Mouse (Mus musculus) cerebellum, postnatal 14 days (tissue): ENCODE measurements at regions not wholly inside any gene's neighbourhood (a gene's known extent, or its start where the extent isn't known, plus 50 kb on each side); places are given as distances from the start of the nearest gene placed in this dataset.
"Not testable (repeated sequence)": the region's sequence is repeated elsewhere in the genome, so short reads cannot be mapped to it uniquely, and the experiment has no call there.

Source experiments
- DNase-seq, 2 experiments: peaks; one replicate each; pipeline ENCODE4 v3.0.0; 2021; ENCODE audit warnings: mixed read lengths in 2 of 2

DNA sequence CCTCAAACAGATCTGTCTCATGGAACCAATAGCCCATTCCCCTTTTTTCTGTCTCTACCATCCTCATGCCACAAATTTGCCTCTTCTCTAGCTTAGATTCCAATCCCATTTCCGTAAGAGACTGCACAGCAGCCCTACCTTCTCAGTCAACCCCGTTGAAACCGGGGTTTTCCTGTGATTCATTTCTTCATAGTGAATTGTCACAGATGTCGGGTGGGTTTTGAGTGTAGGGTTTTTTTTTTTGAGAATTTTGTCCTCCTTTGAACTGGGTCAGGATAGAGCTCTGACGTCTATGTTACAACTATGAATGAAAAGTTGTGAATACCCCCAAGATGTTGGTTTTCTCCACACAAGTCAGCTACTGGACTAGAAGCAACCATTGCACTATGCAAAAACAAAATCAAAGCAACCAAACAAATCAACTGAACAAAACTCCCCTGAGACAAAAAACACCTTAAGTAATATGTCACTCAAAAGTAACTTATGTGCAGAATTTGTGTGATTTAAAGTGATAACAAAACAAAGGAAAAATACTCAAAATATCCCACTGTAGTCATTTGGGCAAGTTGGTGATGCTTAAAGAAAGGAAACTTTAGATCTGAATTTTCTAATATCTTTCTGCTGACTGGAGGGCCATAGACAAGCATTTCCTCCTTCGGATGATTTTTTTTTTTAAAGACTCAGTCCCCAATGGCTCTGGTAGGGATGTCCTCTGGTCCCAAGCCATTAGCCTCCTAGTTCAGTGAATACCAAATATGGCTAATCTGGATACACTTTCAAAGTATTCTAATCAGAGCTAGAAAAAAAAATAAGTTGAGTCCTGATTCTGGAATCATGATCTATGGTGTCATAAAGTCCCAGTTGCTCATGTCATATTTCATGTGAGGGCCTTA lies 120.7 kb upstream of the Tet2 start:
- no peak for DNase-seq

DNA sequence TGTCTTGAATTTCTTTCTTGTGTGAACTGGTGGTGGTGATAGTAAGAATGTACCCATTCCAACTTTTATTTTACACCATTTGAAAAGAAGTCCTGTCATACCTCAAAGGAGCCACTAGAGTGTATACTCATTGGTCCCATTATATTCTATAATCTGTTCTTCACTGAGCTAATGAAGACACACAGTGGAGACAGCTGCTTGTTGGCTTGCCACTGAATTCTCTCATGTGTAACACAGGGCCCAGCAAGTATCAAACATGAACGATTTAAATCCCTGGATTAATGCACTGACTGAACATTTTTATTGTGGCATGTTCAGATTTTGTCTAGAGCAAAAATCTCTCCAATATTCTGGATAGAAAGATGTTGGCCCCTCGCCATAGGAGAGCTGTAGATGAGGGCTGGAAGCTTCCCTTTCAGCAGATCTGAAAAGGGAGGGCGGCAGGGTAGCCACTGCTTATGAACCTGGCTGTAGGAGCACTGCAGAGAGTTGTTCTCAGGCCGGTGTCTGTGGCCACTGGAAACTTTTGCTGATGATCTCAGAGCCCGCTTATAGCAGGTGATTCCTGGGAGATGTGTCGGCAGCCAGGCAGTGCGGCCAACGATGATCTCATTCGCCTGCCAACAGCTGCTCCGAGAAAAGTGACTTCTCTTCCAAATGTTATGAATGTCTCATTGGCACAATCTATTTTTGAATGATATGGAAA lies 128.0 kb upstream of the Tet2 start:
- DNase-seq = peak; percentile 37 to 52

DNA sequence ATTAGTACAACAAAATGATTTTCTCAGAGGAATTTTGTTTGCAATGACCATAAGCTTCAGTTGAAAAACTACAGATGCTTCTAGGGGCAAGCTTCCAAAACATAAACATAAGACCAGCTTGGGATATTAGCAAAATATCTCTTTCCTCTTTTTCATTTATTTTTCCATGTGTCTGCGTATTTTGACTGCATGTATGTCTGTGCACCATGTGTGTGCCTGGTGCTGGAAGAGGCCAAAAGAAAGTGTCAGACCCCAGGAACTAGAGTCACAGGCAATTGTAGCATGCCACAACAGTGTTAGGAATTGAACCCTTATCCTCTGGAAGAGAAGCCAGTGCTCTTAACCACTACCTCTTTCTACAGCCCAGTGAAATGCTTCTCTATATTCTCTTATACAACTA lies 133.0 kb upstream of the Tet2 start:
- no peak for DNase-seq

DNA sequence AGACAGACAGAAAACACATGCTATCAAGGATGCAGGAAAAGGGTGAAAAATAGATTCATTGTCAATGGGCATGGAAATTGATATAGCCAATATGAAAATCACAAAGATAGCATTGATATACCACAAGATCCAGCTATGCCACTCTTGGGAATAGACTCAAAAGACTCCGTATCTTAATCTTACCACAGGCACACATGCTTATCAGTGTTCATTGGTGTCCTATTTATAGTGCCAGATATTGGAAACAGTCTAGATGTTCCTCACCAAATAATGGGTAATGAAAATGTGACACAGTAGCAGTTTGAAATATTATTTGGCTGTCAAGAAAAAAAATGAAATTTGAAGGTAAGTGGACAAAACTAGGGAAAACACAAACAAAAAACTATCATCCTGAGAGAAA lies 135.0 kb upstream of the Tet2 start:
- DNase-seq = no peak

DNA sequence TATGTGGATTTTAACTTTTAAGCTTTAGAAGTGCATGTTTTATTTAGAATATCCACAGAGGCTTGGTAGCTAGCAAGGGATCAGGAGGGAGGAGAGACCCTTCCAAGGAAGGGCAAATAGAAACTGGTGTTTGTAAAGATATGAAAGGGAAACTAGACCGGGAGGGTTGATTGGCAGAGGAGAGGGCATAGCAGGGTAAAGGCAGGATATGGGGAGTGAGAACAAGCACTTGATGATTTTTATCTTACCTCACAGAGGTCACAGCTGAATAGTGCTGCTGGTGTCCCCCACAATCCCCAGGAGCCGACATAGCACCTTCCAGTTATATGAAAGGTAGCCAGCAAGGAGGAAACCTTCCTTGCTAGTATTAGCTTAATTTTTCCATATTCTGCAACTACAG lies 135.4 kb upstream of the Tet2 start:
- no peak for DNase-seq

DNA sequence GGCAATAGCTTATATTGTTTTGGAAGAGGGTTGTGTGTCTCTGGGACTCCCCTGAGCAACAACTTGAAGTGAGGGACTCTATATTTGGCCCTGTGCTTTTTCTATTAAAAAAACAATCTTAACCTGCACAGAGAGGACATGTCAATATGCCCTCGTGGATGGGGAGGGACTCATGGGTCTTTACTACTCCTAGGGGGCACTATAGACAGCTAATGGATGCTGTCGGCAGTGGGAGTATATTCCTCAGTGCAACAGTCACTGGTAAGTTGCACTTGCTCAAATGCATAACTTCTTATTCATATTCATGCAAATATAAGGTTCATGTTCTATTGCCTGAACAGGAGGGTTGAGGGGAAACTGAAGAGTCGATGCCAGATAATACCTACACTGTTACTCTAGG lies 135.9 kb upstream of the Tet2 start:
- DNase-seq = no peak

DNA sequence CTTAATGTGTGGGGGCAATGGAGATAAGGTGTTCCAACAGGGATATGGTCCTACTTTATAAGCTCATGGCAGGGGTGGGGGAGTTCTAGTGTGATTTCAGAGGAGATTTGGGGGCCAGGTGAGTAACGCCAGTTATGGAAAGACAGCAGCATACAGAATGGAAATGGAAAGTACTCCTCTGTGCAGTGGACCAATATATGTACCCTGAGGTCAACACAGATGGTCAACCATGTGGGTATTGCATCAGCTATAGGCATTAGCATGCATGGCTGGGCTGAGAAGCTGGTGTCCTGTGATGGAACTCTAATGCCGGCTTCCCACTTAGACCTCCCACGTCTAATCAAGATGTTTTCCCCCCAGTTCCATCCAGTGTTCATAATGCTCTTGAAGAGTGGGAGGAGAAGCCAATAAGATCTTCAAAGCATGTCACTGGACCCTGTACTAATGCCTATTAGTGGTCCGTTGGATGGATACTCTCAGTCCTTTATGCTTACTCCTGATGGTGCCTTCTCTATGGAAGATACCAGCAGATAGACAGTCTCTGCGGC lies 139.3 kb upstream of the Tet2 start:
- no peak for DNase-seq

DNA sequence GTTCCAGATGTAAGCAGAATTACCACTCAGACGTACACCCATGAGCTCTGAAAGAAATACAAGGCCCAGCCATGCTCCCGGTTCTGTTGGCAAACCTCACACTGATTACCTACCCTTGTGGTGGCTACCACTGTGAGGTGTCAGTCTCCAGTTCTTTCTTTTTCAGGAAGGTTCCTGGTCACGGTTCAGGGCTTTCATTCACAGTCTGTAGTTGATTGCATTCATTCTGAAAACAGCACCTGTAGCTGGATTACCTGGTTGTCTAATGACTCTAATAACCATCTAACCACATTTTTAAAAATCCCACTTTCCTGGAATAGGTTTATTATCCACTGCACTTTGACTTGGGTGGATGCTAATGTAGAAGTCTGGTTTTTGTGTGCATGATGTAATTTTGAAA lies 139.8 kb upstream of the Tet2 start:
- DNase-seq = no peak

DNA sequence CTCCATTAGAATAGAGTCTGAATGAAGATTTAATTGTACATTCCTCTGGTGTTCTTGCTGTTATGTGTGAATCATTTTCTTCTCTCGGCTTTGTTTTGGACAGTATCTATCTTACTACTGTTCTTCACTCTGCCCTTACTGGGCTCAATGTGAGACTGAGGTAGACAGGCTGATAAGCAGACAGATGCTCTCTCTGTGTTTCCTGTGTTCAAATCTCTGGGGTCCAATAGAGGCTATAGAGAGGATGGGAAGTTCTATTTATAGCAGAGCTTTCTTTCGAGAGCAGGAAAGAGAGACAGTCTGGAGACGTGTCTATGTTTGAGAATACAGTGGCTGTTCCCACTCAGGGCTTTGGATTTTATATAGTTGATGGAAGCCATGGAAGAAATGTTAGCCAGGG lies 140.5 kb upstream of the Tet2 start:
- DNase-seq = no peak

DNA sequence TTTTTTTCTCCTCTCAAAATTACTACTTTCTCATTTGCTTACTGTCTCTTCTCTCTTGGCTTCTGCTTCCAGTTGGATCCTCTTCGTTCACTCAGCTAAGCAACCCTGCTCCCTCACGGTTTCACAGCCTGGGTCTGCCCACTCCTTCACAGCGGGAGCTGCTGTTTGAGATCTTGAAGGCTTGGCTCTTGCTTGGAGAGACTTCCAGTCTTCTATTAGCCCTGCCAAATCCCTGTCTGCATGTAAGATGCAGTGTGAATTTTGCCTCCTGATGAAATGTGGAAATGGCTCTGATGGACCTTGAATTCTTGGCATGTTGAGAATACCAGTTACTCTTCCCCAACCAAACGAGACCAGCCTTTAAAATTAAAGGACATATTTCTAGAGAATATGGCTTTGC lies 149.1 kb upstream of the Tet2 start:
- peak; percentile 57 to 79 for DNase-seq

DNA sequence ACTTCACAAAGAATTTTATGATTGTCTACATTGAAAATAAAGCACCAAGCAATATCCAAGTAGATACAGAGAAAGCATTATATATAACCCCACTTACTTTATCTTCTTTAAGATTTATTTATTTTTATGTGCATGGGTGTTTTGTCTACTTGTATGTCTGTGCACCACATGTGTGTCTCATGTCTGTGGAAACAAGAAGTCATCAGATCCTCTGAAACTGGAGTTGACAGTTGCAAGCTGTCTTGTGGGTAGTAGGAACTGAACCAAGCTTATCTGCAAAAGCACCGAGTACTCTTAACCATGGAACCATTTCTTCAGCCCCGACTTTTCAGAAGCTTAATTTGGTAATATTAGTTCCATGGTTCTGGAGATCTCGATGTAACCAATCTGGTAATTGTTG lies 151.2 kb upstream of the Tet2 start:
- DNase-seq = no peak

DNA sequence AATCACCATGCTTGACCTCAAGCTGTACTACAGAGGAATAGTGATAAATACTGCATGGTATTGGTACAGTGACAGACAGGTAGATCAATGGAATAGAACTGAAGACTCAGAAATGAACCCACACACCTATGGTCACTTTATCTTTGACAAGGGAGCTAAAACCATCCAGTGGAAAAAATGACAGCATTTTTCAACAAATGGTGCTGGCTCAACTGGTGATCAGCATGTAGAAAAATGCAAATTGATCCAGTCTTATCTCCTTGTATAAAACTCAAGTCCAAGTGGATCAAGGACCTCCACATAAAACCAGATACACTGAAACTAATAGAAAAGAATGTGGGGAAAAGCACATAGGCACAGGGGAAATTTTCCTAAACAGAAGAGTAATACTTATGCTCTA lies 159.9 kb upstream of the Tet2 start:
- not testable (repeated sequence) for DNase-seq

DNA sequence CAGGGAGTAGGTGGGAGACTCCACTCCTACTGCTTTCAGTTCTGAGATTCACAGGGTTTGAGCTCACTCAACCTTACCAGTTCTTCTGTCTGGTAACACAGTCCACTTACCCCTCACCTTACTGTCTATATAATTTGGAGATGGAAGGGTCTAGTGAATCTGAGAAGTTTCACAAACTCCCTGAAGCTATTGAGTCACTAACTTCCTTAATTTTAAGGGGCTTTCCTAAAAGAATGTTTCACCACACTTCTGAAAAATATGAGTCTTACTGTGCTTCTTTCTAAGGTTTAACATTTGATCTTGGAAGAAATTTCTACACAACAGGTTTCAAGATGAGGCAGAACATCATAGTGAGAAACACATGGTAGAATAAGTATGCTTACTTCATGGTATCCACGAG lies 166.6 kb upstream of the Tet2 start:
- DNase-seq = no peak

DNA sequence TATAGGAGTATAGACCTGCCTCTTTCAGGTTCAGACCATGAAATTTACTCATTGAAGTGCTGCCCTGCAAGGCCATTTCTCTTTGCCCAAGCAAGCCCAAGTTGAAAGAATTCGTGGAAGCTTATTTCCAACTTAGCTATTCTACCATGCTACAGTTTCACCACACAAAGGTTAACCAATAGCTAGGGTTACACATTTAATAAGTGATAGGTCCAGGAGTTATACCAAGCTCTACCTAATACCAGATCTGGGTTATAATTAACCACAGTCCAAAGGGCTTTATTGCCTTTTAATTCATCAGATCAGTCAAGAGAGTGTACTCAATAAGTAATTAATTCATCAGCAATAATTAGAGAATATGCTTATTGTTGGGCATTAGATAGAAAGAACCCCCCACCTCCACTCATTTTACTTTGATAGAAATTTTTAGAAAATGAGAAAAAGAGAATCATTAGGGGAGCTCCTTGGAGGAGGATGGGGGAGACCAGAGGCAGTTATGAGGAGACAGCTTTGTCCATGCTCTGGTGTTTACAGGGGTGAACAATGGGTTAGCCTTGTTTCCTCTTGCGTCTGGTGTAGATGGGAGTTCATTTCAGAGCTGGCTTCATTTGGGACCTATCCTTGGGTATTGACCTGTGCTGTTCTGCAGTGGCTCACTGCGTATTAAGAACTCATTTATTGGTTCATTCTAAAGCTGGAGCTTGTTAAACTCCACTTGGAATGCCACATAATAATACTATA lies 177.8 kb upstream of the Tet2 start:
- no peak for DNase-seq

DNA sequence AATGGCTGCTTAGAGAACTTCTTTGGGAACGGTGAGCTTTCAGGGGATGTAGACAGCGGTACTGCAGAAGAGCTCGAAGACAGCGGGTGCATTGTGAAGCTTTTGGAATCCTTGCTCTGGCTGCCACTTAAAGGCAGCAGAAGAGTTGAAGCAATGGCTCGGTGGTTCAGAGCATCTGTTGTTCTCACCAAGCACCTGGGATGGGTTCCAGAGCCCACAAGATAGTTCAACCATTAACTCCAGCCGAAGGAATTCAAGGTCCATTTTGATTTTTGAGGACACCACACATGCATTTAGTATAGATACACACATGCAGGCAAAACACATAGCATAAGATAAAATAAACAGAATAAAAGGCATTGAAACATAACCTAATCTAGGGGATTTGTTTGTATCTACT lies 181.9 kb upstream of the Tet2 start:
- peak; percentile 9 to 27 for DNase-seq

DNA sequence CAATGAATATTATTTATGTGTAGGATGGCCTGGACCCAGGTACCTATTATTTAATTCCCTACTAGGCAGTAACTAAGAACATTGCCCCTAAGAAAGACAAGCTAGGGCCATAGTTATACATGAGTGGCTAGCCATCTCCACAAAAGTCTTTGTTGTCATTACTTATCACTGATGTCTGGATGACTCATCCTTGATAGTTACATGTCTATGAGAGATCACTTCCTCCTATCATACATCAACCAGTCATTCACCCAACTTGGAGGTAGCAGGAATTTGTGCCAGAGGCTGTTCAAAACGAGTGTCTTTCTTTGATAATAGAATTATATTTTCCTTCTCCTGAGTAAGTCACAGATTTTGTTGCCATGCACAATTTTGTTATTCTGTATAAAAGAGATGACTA lies 190.7 kb upstream of the Tet2 start:
- no peak for DNase-seq

DNA sequence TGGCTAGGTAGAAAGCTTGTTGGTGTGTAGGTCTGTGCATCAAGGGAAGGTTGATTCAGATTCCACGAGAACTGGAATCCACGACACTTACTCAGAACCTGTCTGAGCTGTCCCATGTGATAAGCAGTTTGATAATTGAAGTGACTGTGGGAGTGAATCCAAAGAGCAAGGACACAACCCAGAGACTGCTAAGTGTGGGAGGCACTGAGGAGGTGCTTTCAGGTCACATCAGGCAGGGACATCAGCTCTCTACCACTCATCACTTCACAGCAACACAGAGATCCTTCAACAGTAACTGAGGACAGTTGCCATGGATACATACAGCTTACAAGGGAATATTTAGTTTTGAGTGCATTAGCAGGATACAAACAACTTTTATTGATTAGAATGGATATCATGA lies 194.0 kb upstream of the Tet2 start:
- no peak for DNase-seq

DNA sequence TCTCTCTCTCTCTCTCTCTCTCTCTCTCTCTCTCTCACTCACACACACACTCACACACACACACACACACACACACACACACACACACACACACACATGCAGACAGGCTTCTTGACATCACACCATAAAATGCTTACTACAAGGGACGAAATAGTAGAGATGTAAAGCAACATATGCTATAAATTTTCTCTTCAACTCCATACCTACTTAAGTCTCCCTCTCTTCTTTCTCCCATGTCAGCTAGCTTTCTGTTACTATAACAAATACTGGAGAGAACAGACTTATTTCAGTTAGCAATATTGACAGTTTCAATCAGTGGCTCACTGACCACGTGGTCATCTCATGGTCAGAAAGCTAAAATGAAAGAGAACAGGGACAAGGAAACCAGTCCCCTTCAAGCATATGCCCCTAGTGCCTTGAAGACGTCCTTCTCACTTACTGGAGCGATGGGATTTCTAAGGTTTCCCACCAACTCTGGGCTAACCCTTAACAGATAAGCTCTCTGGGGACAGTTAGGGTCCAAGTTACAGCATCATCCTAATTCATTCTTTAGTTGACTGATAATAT lies 199.7 kb upstream of the Tet2 start:
- no peak for DNase-seq

DNA sequence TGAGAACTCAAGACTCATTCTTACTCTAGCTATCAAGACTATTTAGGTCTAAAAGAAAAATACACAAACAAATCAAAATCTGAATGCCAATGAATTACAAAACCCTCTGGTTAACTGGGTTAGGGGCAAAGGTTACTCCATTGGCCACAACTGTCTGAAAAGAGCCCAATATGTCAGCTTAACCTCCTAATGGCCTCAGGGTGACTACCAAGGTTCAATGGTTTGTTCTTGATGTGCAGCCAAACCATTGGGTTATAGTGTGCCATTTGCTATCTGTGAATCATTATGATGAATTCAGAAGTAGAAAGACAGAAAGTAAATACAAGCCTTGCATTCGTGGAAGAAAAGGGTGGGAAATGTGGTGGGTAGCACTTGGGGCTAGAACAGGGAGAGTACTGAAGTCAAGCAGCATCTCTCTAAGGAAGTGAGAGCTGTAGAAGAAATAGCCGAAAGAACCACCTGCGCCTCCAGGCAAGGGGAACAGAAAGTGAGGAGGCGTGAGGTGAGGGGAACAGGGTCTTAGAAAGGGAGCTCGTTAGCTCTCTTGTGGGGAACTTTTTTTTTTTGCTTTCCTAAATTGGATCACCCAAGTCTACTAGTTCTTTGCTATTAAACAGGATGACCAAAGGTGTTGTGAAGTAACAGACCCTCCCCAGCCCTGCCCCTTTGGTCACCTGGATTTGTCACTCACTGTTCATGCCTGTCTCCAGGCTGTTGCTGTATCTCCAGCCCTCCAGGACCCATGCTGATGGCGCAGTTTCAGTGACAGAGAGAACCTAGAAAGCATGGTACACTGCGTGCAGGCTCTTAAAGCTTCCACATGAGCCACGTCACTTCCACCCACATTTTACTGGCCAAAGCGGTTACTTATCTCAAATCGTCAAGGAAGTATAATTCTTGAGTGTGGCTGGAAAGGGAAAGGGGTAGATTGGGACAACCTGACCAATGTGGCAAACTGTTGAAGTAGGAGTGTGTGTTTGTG lies 204.1 kb upstream of the Tet2 start:
- no peak for DNase-seq

DNA sequence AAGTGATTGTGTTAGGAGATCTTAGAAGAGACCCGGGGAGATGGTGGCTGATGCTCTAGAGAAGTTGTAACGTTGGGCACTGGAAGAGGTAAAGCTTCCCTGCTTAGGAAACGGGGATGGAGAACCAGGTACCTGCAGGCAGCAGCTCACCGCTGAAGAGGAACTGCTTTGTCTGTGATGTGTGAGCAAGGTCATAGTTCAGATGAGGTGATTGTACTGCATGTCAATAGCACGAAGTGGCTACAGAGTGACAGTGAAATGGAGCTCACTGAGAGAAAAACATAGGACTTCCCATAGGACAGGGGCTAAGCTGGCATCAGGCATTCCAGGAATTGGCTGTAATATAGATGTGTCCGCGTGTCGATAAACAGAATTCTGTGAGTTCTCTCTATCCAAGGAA lies 205.1 kb upstream of the Tet2 start:
- no peak for DNase-seq

DNA sequence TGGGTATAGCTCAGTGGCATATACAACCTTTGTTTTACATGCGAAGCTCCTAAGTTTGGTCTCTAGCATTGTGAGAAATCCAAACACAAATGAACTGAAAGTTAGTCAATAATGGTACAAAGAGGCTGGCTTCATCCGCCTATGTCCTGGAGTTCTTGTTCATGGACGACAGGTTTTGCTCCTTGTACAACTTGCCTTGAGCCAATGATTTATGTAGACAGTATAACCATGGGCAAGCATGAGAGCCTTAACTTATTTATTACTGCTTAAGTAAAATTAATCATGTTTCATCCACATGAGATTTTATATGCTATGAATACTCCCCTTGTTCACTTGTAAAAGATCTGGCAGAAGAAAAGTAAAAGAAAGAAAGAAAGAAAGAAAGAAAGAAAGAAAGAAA lies 205.7 kb upstream of the Tet2 start:
- no peak for DNase-seq

DNA sequence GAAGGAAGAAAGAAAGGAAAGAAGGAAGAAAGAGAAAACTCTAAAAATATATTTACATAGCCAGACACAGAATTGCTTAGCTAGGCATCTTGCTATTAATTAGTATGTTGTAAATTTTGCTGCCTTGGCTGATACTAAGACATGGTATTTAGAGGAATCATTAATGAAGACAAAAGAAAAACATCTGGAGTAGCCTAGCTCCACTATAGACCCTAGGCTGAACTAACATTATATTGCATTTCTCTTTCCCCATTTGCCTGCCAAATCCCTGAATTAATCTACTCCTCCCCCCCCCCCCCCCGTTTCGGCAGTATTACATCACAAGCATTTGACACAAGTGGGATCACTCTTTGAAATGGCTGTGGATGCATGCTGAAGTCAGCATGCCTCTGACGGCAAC lies 206.1 kb upstream of the Tet2 start:
- no peak for DNase-seq
